17 mouse cellular contexts compared by ENCODE assay signal in the genomic region with DNA sequence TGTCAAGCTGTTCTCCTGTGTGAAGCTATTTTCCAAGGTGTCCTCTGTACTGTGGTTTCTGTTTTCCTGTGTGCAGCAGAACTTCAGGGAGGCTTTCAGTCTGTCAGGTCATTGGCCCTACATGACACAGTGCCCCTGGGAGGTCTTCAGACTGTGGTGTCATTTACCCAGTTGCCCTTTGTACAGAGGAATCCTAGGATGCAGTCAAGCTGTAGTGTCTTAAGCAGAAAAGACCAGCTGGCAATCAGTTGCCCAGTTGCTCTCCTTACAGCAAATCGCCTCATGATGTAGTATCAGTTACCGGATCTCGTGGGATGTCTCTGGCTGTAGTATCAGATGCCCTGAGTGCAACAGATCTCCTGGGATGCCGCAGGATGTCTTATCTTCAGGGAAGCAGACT.
"Had no signal": no experiment of that assay in that cellular context is flagged by ENCODE, and none has a peak within 500 bp of the region (broad histone marks: within the 10 kb centered on the region; RNA-seq: fewer than 3 reads in every experiment).

No protein-coding gene starts in this region.

- H3K4me2 ChIP-seq: lung, embryonic 15.5 days; midbrain, embryonic 11.5 days; midbrain, embryonic 13.5 days; midbrain, embryonic 15.5 days; neural tube, embryonic 12.5 days; stomach, embryonic 15.5 days had no signal

- H3K36me3 ChIP-seq: lung, embryonic 15.5 days; midbrain, embryonic 13.5 days; midbrain, embryonic 15.5 days; neural tube, embryonic 12.5 days; stomach, embryonic 15.5 days had no signal

- H3K4me1 ChIP-seq: lung, embryonic 15.5 days; midbrain, embryonic 13.5 days; midbrain, embryonic 15.5 days; neural tube, embryonic 12.5 days; stomach, embryonic 15.5 days had no signal

- H3K27ac ChIP-seq: lung, embryonic 15.5 days; macrophage; midbrain, embryonic 13.5 days; midbrain, embryonic 15.5 days; neural tube, embryonic 12.5 days; stomach, embryonic 15.5 days; stomach, postnatal 0 days had no signal

- ATAC-seq: lung, postnatal 0 days; midbrain, embryonic 13.5 days; midbrain, embryonic 15.5 days had no signal

- DNase-seq: lung, adult 2 months; lung, postnatal 14 days; lung, postnatal 36 days; right cerebral cortex, postnatal 14 days; thymus, adult 2 months; thymus, postnatal 25 days; thymus, postnatal 4 days had no signal

- H3K9me3 ChIP-seq: lung, embryonic 15.5 days; megakaryocyte, embryonic 14.5 days; midbrain, embryonic 13.5 days; midbrain, embryonic 15.5 days; neural tube, embryonic 12.5 days; stomach, embryonic 15.5 days had no signal

- H3K9ac ChIP-seq: lung, embryonic 15.5 days; midbrain, embryonic 13.5 days; midbrain, embryonic 15.5 days; neural tube, embryonic 12.5 days; stomach, embryonic 15.5 days had no signal

- H3K27me3 ChIP-seq: lung, embryonic 15.5 days; megakaryocyte, embryonic 14.5 days; midbrain, embryonic 13.5 days; midbrain, embryonic 15.5 days; neural tube, embryonic 12.5 days; stomach, embryonic 15.5 days had no signal

- H3K4me3 ChIP-seq: lung, embryonic 15.5 days; megakaryocyte, embryonic 14.5 days; midbrain, embryonic 13.5 days; midbrain, embryonic 15.5 days; neural tube, embryonic 12.5 days; stomach, embryonic 15.5 days had no signal
